Mouse (Mus musculus) embryonic facial prominence, embryonic 14.5 days (tissue): ENCODE measurements at regions not wholly inside any gene's neighbourhood (a gene's known extent, or its start where the extent isn't known, plus 50 kb on each side); places are given as distances from the start of the nearest gene placed in this dataset.
"Not testable (repeated sequence)": the region's sequence is repeated elsewhere in the genome, so short reads cannot be mapped to it uniquely, and the experiment has no call there.

Source experiments
- ATAC-seq: fragments of 200-750 bp; cut with Nextera tagmentation; 2 replicates; pipeline ENCODE4 v1.8.0; 2017; ENCODE audit warnings: low read depth, moderate number of reproducible peaks, moderate TSS enrichment
- DNase-seq: peaks from one replicate; pipeline ENCODE4 v3.0.0-alpha.2; 2015; ENCODE audit warnings: low spot score
- H3K27ac ChIP-seq: fragments of 300-500 bp; sonication (generic); replicated peaks from 2 replicates; pipeline ENCODE4 v1.5.1; 2014; ENCODE audit warnings: low read depth, mild to moderate bottlenecking, low read length, moderate library complexity
- H3K27me3 ChIP-seq: fragments of 300-500 bp; sonication (generic); replicated peaks from 2 replicates; pipeline ENCODE4 v1.6.1; 2014; ENCODE audit warnings: low read length; ENCODE audit not compliant: control insufficient read depth, insufficient read depth
- H3K36me3 ChIP-seq: fragments of 300-500 bp; sonication (generic); 2 replicates; pipeline ENCODE4 v1.6.1; 2014; ENCODE audit warnings: low read length, mixed read lengths; ENCODE audit not compliant: control insufficient read depth, insufficient read depth
- H3K4me1 ChIP-seq: fragments of 300-500 bp; sonication (generic); 2 replicates; pipeline ENCODE4 v1.6.1; 2014; ENCODE audit warnings: antibody characterized with exemption, low read length; ENCODE audit not compliant: control insufficient read depth, insufficient read depth
- H3K4me2 ChIP-seq: fragments of 300-500 bp; sonication (generic); 2 replicates; pipeline ENCODE4 v1.6.1; 2014; ENCODE audit warnings: low read depth, mild to moderate bottlenecking, low read length, moderate library complexity, mixed read lengths
- H3K4me3 ChIP-seq: fragments of 300-500 bp; sonication (generic); 2 replicates; pipeline ENCODE4 v1.5.1; 2014; ENCODE audit warnings: low read depth, mild to moderate bottlenecking, low read length
- H3K9ac ChIP-seq: fragments of 300-500 bp; sonication (generic); 2 replicates; pipeline ENCODE4 v1.6.1; 2014; ENCODE audit warnings: low read depth, mild to moderate bottlenecking, low read length, moderate library complexity, mixed read lengths
- H3K9me3 ChIP-seq: fragments of 300-500 bp; sonication (generic); 2 replicates; pipeline ENCODE4 v1.6.1; 2016; ENCODE audit warnings: low read length; ENCODE audit not compliant: control insufficient read depth
- WGBS: fragments of 180-500 bp; shearing (Covaris S2); extraction: QIAGEN DNeasy Blood & Tissue Kit; methylation state at CpG from one replicate; pipeline ENCODE4 v1.1.7; 2014; 5-methylcytosine and 5-hydroxymethylcytosine counted together

GRCm38 (mm10) chr19:51355701-51356100 is 677.3 kb upstream of the Sorcs1 start:
- Histone ChIP-seq H3K9ac (no peak overlapping the region), H3K9me3 (no peaks in the 10 kb centered on the region), H3K4me3 (no peak overlapping the region), H3K27ac (no peak overlapping the region), H3K27me3 (no peaks in the 10 kb centered on the region), H3K4me2 (no peak overlapping the region), H3K36me3 (no peaks in the 10 kb centered on the region), H3K4me1 (no peaks in the 10 kb centered on the region)
- no peak for DNase-seq
- no peak for ATAC-seq
- WGBS = 81% methylated on average over 1 of the region's 1 CpGs

GRCm38 (mm10) chr19:51340491-51340890 is 662.0 kb upstream of the Sorcs1 start:
- ATAC-seq = no peak
- H3K9ac ChIP-seq = no peak overlapping the region
- H3K27me3 ChIP-seq = no peaks in the 10 kb centered on the region
- no peaks in the 10 kb centered on the region for H3K9me3 ChIP-seq
- WGBS = 73% methylated on average over 2 of the region's 2 CpGs
- H3K27ac ChIP-seq = no peak overlapping the region
- no peak for DNase-seq
- H3K4me1 ChIP-seq = no peaks in the 10 kb centered on the region
- no peak overlapping the region for H3K4me3 ChIP-seq
- H3K36me3 ChIP-seq = no peaks in the 10 kb centered on the region
- H3K4me2 ChIP-seq = no peak overlapping the region

DNA sequence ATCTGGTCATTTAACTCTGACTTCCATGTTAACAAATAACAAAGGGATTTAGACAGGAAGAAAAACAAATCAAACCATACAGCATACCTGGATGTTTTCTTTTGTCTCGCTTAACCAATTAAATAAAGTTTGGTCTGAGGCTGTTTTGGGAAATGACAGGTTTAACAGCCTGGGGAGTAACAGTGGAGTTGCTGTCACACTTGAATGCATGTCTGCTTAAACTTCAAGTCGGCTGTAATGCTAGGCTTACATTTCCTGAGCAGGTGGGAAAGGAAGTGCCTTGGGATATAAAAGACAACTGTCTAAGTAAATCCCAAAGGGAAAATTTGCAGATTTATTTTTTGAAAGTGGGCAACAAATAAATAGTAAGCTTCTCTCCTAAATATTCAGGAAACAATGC is 651.6 kb upstream of the Sorcs1 start:
- Histone ChIP-seq H3K36me3 (no peaks in the 10 kb centered on the region), H3K9ac (no peak overlapping the region), H3K4me3 (no peak overlapping the region), H3K4me1 (no peaks in the 10 kb centered on the region), H3K9me3 (no peaks in the 10 kb centered on the region), H3K27ac (no peak overlapping the region), H3K4me2 (no peak overlapping the region), H3K27me3 (no peaks in the 10 kb centered on the region)
- ATAC-seq = no peak
- WGBS = 34% methylated on average over 2 of the region's 2 CpGs
- peak; percentile 11 for DNase-seq

GRCm38 (mm10) chr19:51303708-51304107 is 625.3 kb upstream of the Sorcs1 start:
- no peaks in the 10 kb centered on the region for H3K4me1 ChIP-seq
- no peaks in the 10 kb centered on the region for H3K27me3 ChIP-seq
- no peaks in the 10 kb centered on the region for H3K36me3 ChIP-seq
- no peaks in the 10 kb centered on the region for H3K9me3 ChIP-seq
- ATAC-seq (no peak), DNase-seq (no peak)
- WGBS = 78% methylated on average over 3 of the region's 3 CpGs
- no peak overlapping the region for H3K9ac ChIP-seq
- H3K27ac ChIP-seq = no peak overlapping the region
- no peak overlapping the region for H3K4me3 ChIP-seq
- no peak overlapping the region for H3K4me2 ChIP-seq

- not testable (repeated sequence) for H3K9me3 ChIP-seq, H3K9ac ChIP-seq, DNase-seq, H3K36me3 ChIP-seq, H3K27me3 ChIP-seq, ATAC-seq, H3K4me2 ChIP-seq, H3K4me1 ChIP-seq, H3K4me3 ChIP-seq, H3K27ac ChIP-seq
- WGBS = 87% methylated on average over 4 of the region's 4 CpGs
Observed at GRCm38 (mm10) chr19:51296631-51297030, 618.2 kb upstream of the Sorcs1 start.

GRCm38 (mm10) chr19:51268978-51269556 is 590.6 kb upstream of the Sorcs1 start:
- no peak overlapping the region for H3K4me3 ChIP-seq
- H3K27me3 ChIP-seq = no peaks in the 10 kb centered on the region
- H3K27ac ChIP-seq = no peak overlapping the region
- no peaks in the 10 kb centered on the region for H3K9me3 ChIP-seq
- no peaks in the 10 kb centered on the region for H3K36me3 ChIP-seq
- no peak for ATAC-seq
- no peak overlapping the region for H3K4me2 ChIP-seq
- DNase-seq = peak; percentile 32
- no peaks in the 10 kb centered on the region for H3K4me1 ChIP-seq
- 26% methylated on average over 4 of the region's 4 CpGs for WGBS
- H3K9ac ChIP-seq = no peak overlapping the region

DNA sequence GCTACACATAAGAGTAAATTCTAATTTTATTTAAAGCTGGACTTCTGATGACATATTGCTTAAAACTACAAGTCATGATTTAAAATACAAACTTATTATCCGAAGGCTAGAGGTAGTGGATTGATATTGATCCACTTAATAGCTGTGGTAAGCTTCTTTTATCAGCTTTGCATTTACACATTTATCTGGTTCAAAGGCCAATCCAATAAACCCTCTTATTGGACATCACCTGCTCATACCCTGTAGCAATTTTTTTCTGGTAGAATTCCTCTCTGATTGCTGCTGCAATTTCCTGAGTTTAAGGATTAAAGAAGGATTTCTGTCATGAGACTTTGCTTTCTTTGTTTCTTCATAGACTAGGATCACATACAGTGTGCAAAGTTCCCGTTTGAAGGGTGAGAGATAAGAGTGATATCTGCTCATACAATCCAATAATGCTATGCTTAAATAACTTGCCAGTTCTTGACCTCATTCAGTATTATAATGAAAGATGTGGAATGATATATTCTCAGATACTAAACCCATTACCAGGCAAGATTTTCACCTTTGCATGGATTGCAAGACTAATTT is 561.9 kb upstream of the Sorcs1 start:
- H3K27ac ChIP-seq = no peak overlapping the region
- ATAC-seq (no peak), DNase-seq (no peak)
- no peaks in the 10 kb centered on the region for H3K9me3 ChIP-seq
- H3K4me3 ChIP-seq = no peak overlapping the region
- H3K9ac ChIP-seq = no peak overlapping the region
- no peaks in the 10 kb centered on the region for H3K27me3 ChIP-seq
- WGBS = 50% methylated on average over 2 of the region's 2 CpGs
- no peak overlapping the region for H3K4me2 ChIP-seq
- H3K36me3 ChIP-seq = no peaks in the 10 kb centered on the region
- no peaks in the 10 kb centered on the region for H3K4me1 ChIP-seq

GRCm38 (mm10) chr19:51238181-51238523 is 559.7 kb upstream of the Sorcs1 start:
- H3K27ac ChIP-seq = no peak overlapping the region
- no peak overlapping the region for H3K4me3 ChIP-seq
- no peak overlapping the region for H3K9ac ChIP-seq
- H3K4me1 ChIP-seq = no peaks in the 10 kb centered on the region
- H3K9me3 ChIP-seq = no peaks in the 10 kb centered on the region
- no peaks in the 10 kb centered on the region for H3K27me3 ChIP-seq
- DNase-seq (no peak), ATAC-seq (no peak)
- H3K36me3 ChIP-seq = no peaks in the 10 kb centered on the region
- H3K4me2 ChIP-seq = no peak overlapping the region

GRCm38 (mm10) chr19:51237509-51238180 is 559.2 kb upstream of the Sorcs1 start:
- no peaks in the 10 kb centered on the region for H3K9me3 ChIP-seq
- H3K27me3 ChIP-seq = no peaks in the 10 kb centered on the region
- H3K4me2 ChIP-seq = no peak overlapping the region
- no peaks in the 10 kb centered on the region for H3K36me3 ChIP-seq
- H3K4me1 ChIP-seq = no peaks in the 10 kb centered on the region
- no peak overlapping the region for H3K27ac ChIP-seq
- no peak overlapping the region for H3K9ac ChIP-seq
- H3K4me3 ChIP-seq = no peak overlapping the region
- DNase-seq (no peak), ATAC-seq (no peak)
- 80% methylated on average over 1 of the region's 1 CpGs for WGBS
